Mouse (Mus musculus) spleen, postnatal 10 days (tissue): ENCODE data around the gene Tpcn1.

Source experiments
- DNase-seq, 2 experiments: peaks; one replicate each; pipeline ENCODE4 v3.0.0; 2021 to 2022; ENCODE audit warnings: low spot score in 2 of 2

Tpcn1 gene

GRCm38 (mm10) chr5:120560129-120560615 lies 28.3 kb downstream of the Tpcn1 start:
- DNase-seq, result no peak

GRCm38 (mm10) chr5:120558762-120559161 lies 29.7 kb downstream of the Tpcn1 start:
- DNase-seq, result peak in 1 of 2 experiments; percentile 55

- no peak for DNase-seq
Observed at GRCm38 (mm10) chr5:120558041-120558440, 30.4 kb downstream of the Tpcn1 start.

- no peak for DNase-seq
Observed at GRCm38 (mm10) chr5:120555871-120556270, 32.6 kb downstream of the Tpcn1 start.

- DNase-seq, result no peak
Observed at GRCm38 (mm10) chr5:120550673-120551072, 37.8 kb downstream of the Tpcn1 start.

- DNase-seq, result no peak
Observed at GRCm38 (mm10) chr5:120550137-120550536, 38.3 kb downstream of the Tpcn1 start.

- no peak for DNase-seq
Observed at GRCm38 (mm10) chr5:120548236-120548850, 40.1 kb downstream of the Tpcn1 start.

- no peak for DNase-seq
Observed at GRCm38 (mm10) chr5:120536632-120537031, 51.8 kb downstream of the Tpcn1 start.

- no peak for DNase-seq
Observed at GRCm38 (mm10) chr5:120536046-120536445, 52.4 kb downstream of the Tpcn1 start.

GRCm38 (mm10) chr5:120534686-120535075 lies 53.8 kb downstream of the Tpcn1 start:
- DNase-seq, result no peak

GRCm38 (mm10) chr5:120534071-120534685 lies 54.3 kb downstream of the Tpcn1 start:
- DNase-seq, result no peak

GRCm38 (mm10) chr5:120531631-120532030 lies 56.8 kb downstream of the Tpcn1 start:
- no peak for DNase-seq

GRCm38 (mm10) chr5:120527296-120527964 lies 61.0 kb downstream of the Tpcn1 start:
- no peak for DNase-seq

GRCm38 (mm10) chr5:120526311-120526710 lies 62.2 kb downstream of the Tpcn1 start:
- no peak for DNase-seq

GRCm38 (mm10) chr5:120525737-120526136 lies 62.7 kb downstream of the Tpcn1 start:
- DNase-seq, result no peak

GRCm38 (mm10) chr5:120524736-120525135 lies 63.7 kb downstream of the Tpcn1 start:
- DNase-seq, result no peak

- peak; percentile 37 to 73 for DNase-seq
Observed at GRCm38 (mm10) chr5:120522649-120523048, 65.8 kb downstream of the Tpcn1 start.

GRCm38 (mm10) chr5:120517552-120517951 lies 70.9 kb downstream of the Tpcn1 start:
- DNase-seq, result no peak

- no peak for DNase-seq
Observed at GRCm38 (mm10) chr5:120516221-120516984, 72.1 kb downstream of the Tpcn1 start.

GRCm38 (mm10) chr5:120515451-120515850 lies 73.0 kb downstream of the Tpcn1 start:
- DNase-seq, result no peak

- DNase-seq, result peak in 1 of 2 experiments; percentile 13
Observed at GRCm38 (mm10) chr5:120514754-120515153, 73.7 kb downstream of the Tpcn1 start.

- DNase-seq, result no peak
Observed at GRCm38 (mm10) chr5:120514031-120514677, 74.3 kb downstream of the Tpcn1 start.
